Mouse (Mus musculus) E14TG2a.4 (cell line): ENCODE results near the gene Cmtr1.
A peak's percentile ranks its signal among the peaks of the same experiment; 100 is the strongest.

ENCODE experiments used
- H3K27me3 ChIP-seq: 2 replicates; pipeline ENCODE4 v1.6.1; 2014; ENCODE audit warnings: low read length, control low read depth; ENCODE audit not compliant: insufficient read depth
- H3K36me3 ChIP-seq: 2 replicates; pipeline ENCODE4 v1.6.1; 2014; ENCODE audit warnings: low read length, control low read depth; ENCODE audit not compliant: insufficient read depth
- H3K4me1 ChIP-seq: replicated peaks from 2 replicates; pipeline ENCODE4 v1.6.1; 2014; ENCODE audit warnings: low read depth, low read length, control low read depth
- H3K4me3 ChIP-seq: replicated peaks from 2 replicates; pipeline ENCODE4 v1.5.1; 2014; ENCODE audit warnings: mild to moderate bottlenecking, low read length
- H3K9me3 ChIP-seq: 2 replicates; pipeline ENCODE4 v1.6.1; 2014; ENCODE audit warnings: low read length, control low read depth
- CTCF ChIP-seq: conservative IDR thresholded peaks from 2 replicates; pipeline ENCODE4 v1.5.1; 2014; ENCODE audit warnings: low read length
- NANOG ChIP-seq: IDR thresholded peaks from 2 replicates; pipeline ENCODE4 v1.6.1; 2014; ENCODE audit warnings: borderline replicate concordance, low read length, mixed read lengths
- POU5F1 ChIP-seq: IDR thresholded peaks from 2 replicates; pipeline ENCODE4 v1.6.1; 2014; ENCODE audit warnings: low read length, borderline replicate concordance

Cmtr1 gene

GRCm38 (mm10) chr17:29702938-29703710, 42.7 kb downstream of the Cmtr1 start:
- Histone ChIP-seq H3K27me3 (no peaks in the 10 kb centered on the region), H3K36me3 (peaks cover 95% of the 10 kb centered on the region), H3K4me3 (no peak overlapping the region), H3K9me3 (no peaks in the 10 kb centered on the region), H3K4me1 (peaks cover 55% of the 10 kb centered on the region)
- TF ChIP-seq NANOG (no peak), CTCF (no peak), POU5F1 (no peak)

DNA sequence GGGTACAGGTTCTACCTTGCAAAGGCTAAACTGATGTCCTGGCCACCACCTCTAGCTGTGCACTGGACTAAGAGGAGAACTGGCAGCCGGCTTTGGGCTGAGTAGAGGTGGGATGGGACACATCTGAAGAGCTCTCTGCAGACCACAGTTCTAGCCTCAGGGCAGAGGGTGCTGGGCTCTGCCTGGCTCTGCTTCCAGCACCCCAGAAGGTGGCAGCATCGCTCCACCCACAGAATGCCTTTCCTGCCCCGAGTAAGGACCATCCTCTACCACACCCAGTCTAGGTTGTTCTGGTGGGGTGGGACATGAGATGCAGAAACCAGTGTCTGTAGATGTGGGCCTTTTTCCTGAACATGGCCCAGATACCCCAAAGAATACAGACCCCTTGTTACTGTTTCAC, 44.4 kb downstream of the Cmtr1 start:
- TF ChIP-seq POU5F1 (no peak), CTCF (peak; percentile 36)
- H3K36me3 ChIP-seq, result peaks cover 94% of the 10 kb centered on the region
- H3K9me3 ChIP-seq, result no peaks in the 10 kb centered on the region
- no peak overlapping the region for H3K4me3 ChIP-seq
- H3K27me3 ChIP-seq, result no peaks in the 10 kb centered on the region
- peaks cover 72% of the 10 kb centered on the region for H3K4me1 ChIP-seq

- Histone ChIP-seq H3K9me3 (no peaks in the 10 kb centered on the region), H3K36me3 (peaks cover 94% of the 10 kb centered on the region), H3K4me3 (no peak overlapping the region), H3K4me1 (peaks cover 82% of the 10 kb centered on the region), H3K27me3 (no peaks in the 10 kb centered on the region)
- TF ChIP-seq POU5F1, result no peak
- TF ChIP-seq NANOG, result no peak
- no peak for TF ChIP-seq CTCF
Observed at GRCm38 (mm10) chr17:29705881-29706280, 45.5 kb downstream of the Cmtr1 start.

- Histone ChIP-seq H3K4me3 (no peak overlapping the region), H3K9me3 (no peaks in the 10 kb centered on the region), H3K4me1 (peaks cover 86% of the 10 kb centered on the region), H3K36me3 (peaks cover 94% of the 10 kb centered on the region), H3K27me3 (no peaks in the 10 kb centered on the region)
- TF ChIP-seq CTCF (no peak), POU5F1 (no peak), NANOG (no peak)
Observed at GRCm38 (mm10) chr17:29706981-29707545, 46.7 kb downstream of the Cmtr1 start.

- no peaks in the 10 kb centered on the region for H3K9me3 ChIP-seq
Observed at GRCm38 (mm10) chr17:29708783-29709182, 48.4 kb downstream of the Cmtr1 start.

DNA sequence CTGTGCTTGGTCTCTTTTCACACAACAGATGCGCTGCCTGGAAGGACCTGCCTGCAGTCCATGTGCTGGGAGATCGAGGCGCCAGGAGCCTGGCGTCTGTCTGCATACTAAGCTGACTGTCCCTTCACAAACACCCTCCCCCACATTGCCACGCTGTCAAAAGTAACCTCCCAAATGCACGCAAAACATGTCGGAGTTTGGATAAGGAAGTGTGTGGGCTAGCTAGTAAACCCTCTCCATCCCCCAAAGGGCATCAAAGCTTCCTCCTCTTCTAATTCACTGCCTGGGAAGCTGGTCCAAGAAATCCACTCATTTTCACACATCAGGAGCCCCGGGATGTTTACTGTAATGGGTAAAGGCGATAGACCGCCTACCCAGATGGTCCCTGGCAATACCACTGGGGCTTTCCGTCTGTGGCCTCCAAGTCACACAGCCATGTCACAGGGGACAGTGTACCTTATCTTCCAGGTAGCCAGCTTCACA, 50.2 kb downstream of the Cmtr1 start:
- peaks cover 80% of the 10 kb centered on the region for H3K4me1 ChIP-seq
- no peak overlapping the region for H3K4me3 ChIP-seq
- no peaks in the 10 kb centered on the region for H3K27me3 ChIP-seq
- H3K9me3 ChIP-seq, result no peaks in the 10 kb centered on the region
- H3K36me3 ChIP-seq, result peaks cover 84% of the 10 kb centered on the region
- TF ChIP-seq NANOG (no peak), POU5F1 (no peak), CTCF (no peak)

More at GRCm38 (mm10) chr17:29708783-29709182, 48.4 kb downstream of the Cmtr1 start:
- H3K36me3 ChIP-seq, result peaks cover 86% of the 10 kb centered on the region
- no peaks in the 10 kb centered on the region for H3K27me3 ChIP-seq
- TF ChIP-seq POU5F1, result no peak
- TF ChIP-seq CTCF, result no peak
- no peak for TF ChIP-seq NANOG
- no peak overlapping the region; the same call in 1 of the 2 replicates for H3K4me3 ChIP-seq
- H3K4me1 ChIP-seq, result peaks cover 81% of the 10 kb centered on the region

DNA sequence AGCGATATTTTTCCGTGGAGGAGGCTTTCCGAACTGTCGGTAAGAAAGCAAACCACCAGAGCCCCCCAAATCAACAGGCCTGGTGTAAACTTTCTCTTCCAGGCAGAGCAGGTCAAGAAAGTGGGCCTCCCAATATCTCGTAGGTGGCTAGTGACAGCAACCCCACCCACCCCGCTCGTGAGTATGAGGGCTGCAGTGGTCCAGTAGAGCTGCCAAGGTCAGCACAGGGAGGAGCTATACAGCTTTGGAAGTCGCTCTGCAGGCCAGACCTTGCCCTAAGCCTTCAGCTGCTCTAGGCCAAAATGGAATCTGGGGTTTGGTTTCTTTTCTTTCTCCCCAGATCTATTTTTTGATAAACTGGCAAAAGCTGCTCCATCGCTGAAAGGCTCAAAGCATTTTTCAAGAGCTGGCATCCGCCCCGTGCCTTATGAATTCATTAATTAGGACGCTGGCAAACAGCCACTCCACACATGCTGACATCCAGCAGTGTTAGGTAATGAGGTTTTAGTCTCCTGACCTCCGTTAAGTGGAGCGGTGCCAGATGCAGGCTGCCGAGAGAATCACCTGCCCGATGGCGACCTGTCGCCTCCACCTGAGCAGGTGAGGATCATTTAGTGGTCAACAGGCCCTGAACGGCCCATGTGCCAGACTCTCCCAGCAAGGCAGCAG, 50.8 kb downstream of the Cmtr1 start:
- Histone ChIP-seq H3K9me3 (no peaks in the 10 kb centered on the region), H3K4me1 (peaks cover 80% of the 10 kb centered on the region), H3K27me3 (no peaks in the 10 kb centered on the region), H3K4me3 (no peak overlapping the region), H3K36me3 (peaks cover 78% of the 10 kb centered on the region)
- no peak for TF ChIP-seq NANOG
- no peak for TF ChIP-seq CTCF
- TF ChIP-seq POU5F1, result no peak

- Histone ChIP-seq H3K27me3 (no peaks in the 10 kb centered on the region), H3K4me3 (no peak overlapping the region), H3K36me3 (peaks cover 71% of the 10 kb centered on the region), H3K4me1 (peaks cover 77% of the 10 kb centered on the region), H3K9me3 (no peaks in the 10 kb centered on the region)
- TF ChIP-seq NANOG (no peak), POU5F1 (no peak), CTCF (no peak)
Observed at GRCm38 (mm10) chr17:29711745-29712431, 51.5 kb downstream of the Cmtr1 start.
